Mouse (Mus musculus): ENCODE measurements at regions not wholly inside any gene's neighbourhood (a gene's known extent, or its start where the extent isn't known, plus 50 kb on each side); places are given as distances from the start of the nearest gene placed in this dataset.
"Not testable (repeated sequence)": the region's sequence is repeated elsewhere in the genome, so short reads cannot be mapped to it uniquely, and the experiment has no call there.

DNA sequence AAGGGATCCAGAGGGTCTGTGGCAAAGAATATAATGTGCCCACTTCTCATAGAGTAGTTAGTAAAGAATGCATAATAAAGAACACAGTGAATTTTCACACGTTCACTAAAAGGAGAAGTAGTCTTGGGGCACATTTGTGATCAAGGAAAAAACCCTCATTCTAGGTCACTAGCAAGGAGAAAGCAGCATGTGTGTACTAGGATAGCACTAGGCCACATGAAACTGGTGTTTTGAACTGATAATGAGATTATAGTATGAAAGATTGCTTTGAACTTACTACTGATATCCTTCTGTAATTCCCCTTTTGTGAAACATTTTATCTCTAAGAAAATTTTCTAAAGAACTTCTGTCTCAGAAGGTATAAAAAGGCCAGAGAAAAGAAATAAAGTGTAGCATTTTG lies 492.6 kb upstream of the Brinp3 start:
- Histone ChIP-seq H3K4me3 (ENCODE audit: low read depth, low read length) (no peak overlapping the region), H3K36me3 (replicated peaks) (no peaks in the 10 kb centered on the region), H3K27me3 (ENCODE audit: insufficient read depth, low read length) (no peaks in the 10 kb centered on the region), H3K9me3 (replicated peaks) (no peaks in the 10 kb centered on the region), H3K4me1 (ENCODE audit: insufficient read depth, low read depth, low read length) (no peaks in the 10 kb centered on the region; the same call in 1 of the 2 replicates)
- TF ChIP-seq POLR2AphosphoS5 (IDR thresholded peaks at IDR 0.05; ENCODE audit: insufficient replicate concordance, low read depth, low read length): no peak
- TF ChIP-seq TAL1 (conservative IDR thresholded peaks at IDR 0.05; ENCODE audit: low read depth, low read length): peak; percentile 30; the same call in 1 of the 2 replicates
- DNase-seq (ENCODE audit: low spot score): no peak
- peak; percentile 66 for ATAC-seq (ENCODE audit: extremely low read depth, insufficient number of reproducible peaks, low FRiP score, poor library complexity, severe bottlenecking)

DNA sequence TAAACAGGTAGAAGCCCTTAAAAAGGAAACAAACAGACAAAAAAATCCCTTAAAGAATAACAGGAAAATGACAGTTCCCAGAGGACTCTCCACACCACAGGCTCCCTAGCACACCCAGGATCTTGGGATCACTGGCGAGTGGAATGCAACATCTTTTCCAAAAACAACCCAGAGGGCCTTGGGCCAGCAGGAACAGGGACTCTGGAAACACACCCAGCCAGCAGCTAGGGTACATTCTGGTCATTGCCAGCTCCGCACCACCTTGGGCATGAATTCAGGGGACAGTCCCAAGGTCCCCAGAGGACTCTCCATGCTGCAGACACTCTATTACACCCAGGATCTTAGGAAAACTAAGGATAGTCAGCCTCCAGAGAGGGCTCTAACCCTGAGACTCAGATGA lies 479.5 kb upstream of the Brinp3 start:
- Histone ChIP-seq H3K27me3 (ENCODE audit: insufficient read depth, low read length) (no peaks in the 10 kb centered on the region), H3K36me3 (replicated peaks) (no peaks in the 10 kb centered on the region), H3K4me3 (ENCODE audit: low read depth, low read length) (no peak overlapping the region), H3K9me3 (replicated peaks) (0 out of 2 replicates have a peak, but pooled peaks cover 4% of the 10 kb centered on the region), H3K4me1 (ENCODE audit: insufficient read depth, low read depth, low read length) (no peaks in the 10 kb centered on the region)
- ATAC-seq (ENCODE audit: extremely low read depth, insufficient number of reproducible peaks, low FRiP score, poor library complexity, severe bottlenecking): no peak
- TF ChIP-seq POLR2AphosphoS5 (IDR thresholded peaks at IDR 0.05; ENCODE audit: insufficient replicate concordance, low read depth, low read length): no peak
- no peak for TF ChIP-seq TAL1 (conservative IDR thresholded peaks at IDR 0.05; ENCODE audit: low read depth, low read length)
- DNase-seq (ENCODE audit: low spot score): no peak

DNA sequence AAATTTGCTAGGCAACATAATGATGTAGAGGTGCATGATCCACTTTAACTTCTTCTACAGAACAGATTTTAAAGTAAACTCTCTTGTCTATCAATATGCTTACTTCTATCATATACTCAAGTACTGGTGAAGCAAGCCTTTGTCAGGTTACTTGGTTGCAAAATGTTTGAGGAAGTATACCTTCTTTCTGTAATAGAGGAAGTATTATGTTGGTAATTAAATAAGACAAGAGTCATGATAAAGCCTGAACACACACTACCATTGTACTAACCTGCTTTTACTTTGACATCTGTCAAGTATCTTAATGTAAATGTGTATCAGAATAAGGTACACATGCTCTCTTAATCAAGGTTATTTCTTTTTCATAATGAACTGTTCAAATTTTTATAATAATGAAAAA lies 467.9 kb upstream of the Brinp3 start:
- TF ChIP-seq POLR2AphosphoS5 (IDR thresholded peaks at IDR 0.05; ENCODE audit: insufficient replicate concordance, low read depth, low read length) (no peak), CTCF (IDR thresholded peaks at IDR 0.05; ENCODE audit: low read depth, low read length) (no peak), GATA1 (IDR thresholded peaks at IDR 0.05; ENCODE audit: borderline replicate concordance, low read length) (no peak), GATA2 (IDR thresholded peaks at IDR 0.05; ENCODE audit: borderline replicate concordance, low read depth, low read length) (no peak), TAL1 (conservative IDR thresholded peaks at IDR 0.05; ENCODE audit: low read depth, low read length) (no peak)
- ATAC-seq (ENCODE audit: extremely low read depth, insufficient number of reproducible peaks, low FRiP score, poor library complexity, severe bottlenecking): no peak
- Histone ChIP-seq H3K4me3 (ENCODE audit: low read depth, low read length) (no peak overlapping the region), H3K36me3 (replicated peaks) (no peaks in the 10 kb centered on the region), H3K9me3 (replicated peaks) (0 out of 2 replicates have a peak, but pooled peaks cover 2% of the 10 kb centered on the region), H3K27me3 (ENCODE audit: insufficient read depth, low read length) (no peaks in the 10 kb centered on the region), H3K4me1 (ENCODE audit: insufficient read depth, low read depth, low read length) (no peaks in the 10 kb centered on the region; the same call in 1 of the 2 replicates)
- DNase-seq (ENCODE audit: low spot score): no peak

DNA sequence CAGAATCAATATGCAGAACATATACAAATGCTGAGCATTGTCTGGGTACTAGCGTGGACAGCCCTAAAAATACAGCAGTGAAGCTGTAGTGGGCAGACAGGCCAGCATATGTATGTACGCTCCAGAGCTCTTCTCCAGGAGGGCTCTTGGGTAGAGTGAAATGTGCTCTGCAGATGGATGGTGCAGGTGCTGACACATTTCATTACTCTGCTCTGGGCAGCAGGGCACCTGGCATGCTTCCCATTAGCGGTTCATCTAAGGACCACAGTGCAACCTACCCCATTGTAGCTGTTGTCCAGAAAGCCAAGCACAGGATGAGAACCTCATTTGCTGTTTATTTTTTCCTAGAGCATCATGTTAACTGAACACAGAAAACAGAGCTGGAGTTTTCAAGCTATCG lies 466.9 kb upstream of the Brinp3 start:
- no peaks in the 10 kb centered on the region for H3K36me3 ChIP-seq (replicated peaks)
- DNase-seq (ENCODE audit: low spot score) (no peak), ATAC-seq (ENCODE audit: extremely low read depth, insufficient number of reproducible peaks, low FRiP score, poor library complexity, severe bottlenecking) (no peak)
- H3K4me3 ChIP-seq (ENCODE audit: low read depth, low read length): no peak overlapping the region
- TF ChIP-seq POLR2AphosphoS5 (IDR thresholded peaks at IDR 0.05; ENCODE audit: insufficient replicate concordance, low read depth, low read length): no peak
- TF ChIP-seq CTCF (IDR thresholded peaks at IDR 0.05; ENCODE audit: low read depth, low read length): no peak
- no peak for TF ChIP-seq GATA1 (IDR thresholded peaks at IDR 0.05; ENCODE audit: borderline replicate concordance, low read length)
- TF ChIP-seq TAL1 (conservative IDR thresholded peaks at IDR 0.05; ENCODE audit: low read depth, low read length): no peak
- no peak for TF ChIP-seq GATA2 (IDR thresholded peaks at IDR 0.05; ENCODE audit: borderline replicate concordance, low read depth, low read length)
- H3K4me1 ChIP-seq (ENCODE audit: insufficient read depth, low read depth, low read length): no peaks in the 10 kb centered on the region; the same call in 1 of the 2 replicates
- no peaks in the 10 kb centered on the region for H3K27me3 ChIP-seq (ENCODE audit: insufficient read depth, low read length)
- H3K9me3 ChIP-seq (replicated peaks): 0 out of 2 replicates have a peak, but pooled peaks cover 2% of the 10 kb centered on the region

DNA sequence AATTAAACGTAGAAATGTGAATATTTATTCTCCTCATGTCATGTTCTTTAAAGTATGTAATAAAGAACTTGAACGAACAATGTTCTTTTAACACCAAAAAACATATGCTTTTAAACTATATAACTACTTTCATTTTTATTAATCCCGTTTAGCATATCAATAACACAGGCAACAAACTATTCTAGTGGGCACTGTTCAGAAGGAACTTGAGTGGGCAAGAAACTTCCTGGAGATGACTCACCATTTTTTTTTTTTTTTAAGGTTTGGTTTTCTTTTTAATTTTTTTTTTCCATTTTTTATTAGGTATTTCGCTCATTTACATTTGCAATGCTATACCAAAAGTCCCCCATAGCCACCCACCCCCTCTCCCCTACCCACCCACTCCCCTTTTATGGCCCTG lies 462.2 kb upstream of the Brinp3 start:
- not testable (repeated sequence) for H3K4me3 ChIP-seq (ENCODE audit: low read depth, low read length); ATAC-seq (ENCODE audit: extremely low read depth, insufficient number of reproducible peaks, low FRiP score, poor library complexity, severe bottlenecking); DNase-seq (ENCODE audit: low spot score)

DNA sequence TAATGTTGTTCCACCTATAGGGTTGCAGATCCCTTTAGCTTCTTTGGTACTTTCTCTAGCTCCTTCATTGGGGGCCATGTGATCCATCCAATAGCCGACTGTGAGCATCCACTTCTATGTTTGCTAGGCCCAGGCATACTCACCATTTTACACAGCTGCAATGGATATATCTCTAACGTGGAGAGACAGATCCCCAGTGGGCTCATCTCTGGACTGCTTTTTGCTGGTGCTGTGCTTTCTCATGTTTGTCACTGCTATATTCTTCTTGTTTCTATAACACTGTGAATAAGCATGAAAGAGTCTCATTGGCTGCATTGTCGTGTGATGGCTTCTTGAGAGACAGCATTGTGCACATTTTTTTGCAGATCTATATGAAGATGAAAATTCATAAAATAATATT lies 461.6 kb upstream of the Brinp3 start:
- H3K4me1 ChIP-seq (ENCODE audit: insufficient read depth, low read depth, low read length); DNase-seq (ENCODE audit: low spot score); ATAC-seq (ENCODE audit: extremely low read depth, insufficient number of reproducible peaks, low FRiP score, poor library complexity, severe bottlenecking); H3K4me3 ChIP-seq (ENCODE audit: low read depth, low read length); H3K9me3 ChIP-seq (replicated peaks); H3K36me3 ChIP-seq (replicated peaks); H3K27me3 ChIP-seq (ENCODE audit: insufficient read depth, low read length): not testable (repeated sequence)

More for the DNA sequence above, 462.2 kb upstream of the Brinp3 start:
- not testable (repeated sequence) for H3K9me3 ChIP-seq (replicated peaks); H3K27me3 ChIP-seq (ENCODE audit: insufficient read depth, low read length); H3K36me3 ChIP-seq (replicated peaks); H3K4me1 ChIP-seq (ENCODE audit: insufficient read depth, low read depth, low read length)

DNA sequence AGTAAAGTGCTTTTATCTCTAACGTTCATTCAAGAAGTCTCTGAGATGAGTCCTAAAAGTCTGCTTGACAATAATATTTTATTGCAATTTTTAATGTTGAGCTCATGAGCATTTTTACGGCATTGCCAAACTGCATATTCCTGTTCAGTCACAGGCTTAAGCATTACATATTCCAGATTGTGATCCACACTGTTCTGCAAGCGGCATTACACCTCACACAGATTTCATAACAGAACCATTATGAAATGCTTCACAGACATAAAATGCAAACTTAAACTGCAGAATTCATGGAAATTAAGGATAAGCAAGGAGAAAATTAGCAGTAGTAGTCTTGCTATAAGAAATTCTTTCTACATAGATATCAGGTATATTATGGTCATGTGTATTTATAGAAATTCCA lies 442.1 kb upstream of the Brinp3 start:
- Histone ChIP-seq H3K36me3 (replicated peaks) (no peaks in the 10 kb centered on the region), H3K9me3 (replicated peaks) (0 out of 2 replicates have a peak, but pooled peaks cover 2% of the 10 kb centered on the region), H3K4me3 (ENCODE audit: low read depth, low read length) (no peak overlapping the region), H3K4me1 (ENCODE audit: insufficient read depth, low read depth, low read length) (no peaks in the 10 kb centered on the region), H3K27me3 (ENCODE audit: insufficient read depth, low read length) (no peaks in the 10 kb centered on the region)
- TF ChIP-seq GATA2 (IDR thresholded peaks at IDR 0.05; ENCODE audit: borderline replicate concordance, low read depth, low read length): no peak
- no peak for TF ChIP-seq POLR2AphosphoS5 (IDR thresholded peaks at IDR 0.05; ENCODE audit: insufficient replicate concordance, low read depth, low read length)
- no peak for TF ChIP-seq CTCF (IDR thresholded peaks at IDR 0.05; ENCODE audit: low read depth, low read length)
- no peak for TF ChIP-seq GATA1 (IDR thresholded peaks at IDR 0.05; ENCODE audit: borderline replicate concordance, low read length)
- TF ChIP-seq TAL1 (conservative IDR thresholded peaks at IDR 0.05; ENCODE audit: low read depth, low read length): no peak
- no peak for DNase-seq (ENCODE audit: low spot score)
- no peak for ATAC-seq (ENCODE audit: extremely low read depth, insufficient number of reproducible peaks, low FRiP score, poor library complexity, severe bottlenecking)
